Mouse (Mus musculus): Measurements from ENCODE around the gene Prr7. TPM values are rescaled to one million over a fixed set of nuclear protein-coding genes. Genes with fewer than 3 reads are reported as not detected.
A peak's percentile ranks its signal among the peaks of the same experiment; 100 is the strongest.

Gene Prr7
- polyA plus RNA-seq, 1 experiment from 2014 or later, result 0.30 TPM

GRCm38 (mm10) chr13:55487578-55488498, 23.8 kb downstream of the Prr7 start, which contains the start of gene Dbn1:
TSS of gene Dbn1 (minus strand) at chr13:55488111.
- Histone ChIP-seq H3K36me3 (ENCODE audit: control insufficient read depth, insufficient read depth, low read length) (0 out of 2 replicates have a peak, but pooled peaks cover 3% of the 10 kb centered on the region), H3K9me3 (ENCODE audit: control insufficient read depth, low read length) (no peaks in the 10 kb centered on the region), H3K4me2 (ENCODE audit: low read length) (peak within 1 kb of the TSS; percentile 89), H3K4me1 (ENCODE audit: control insufficient read depth in 2 of 2, insufficient read depth in 2 of 2, low read length in 2 of 2) (peaks cover 17 to 36% of the 10 kb centered on the region in 2 experiments; a peak in 3 of 4 replicates), H3K4me3 (ENCODE audit: control insufficient read depth in 1 of 2, insufficient read depth in 1 of 2, low read depth in 1 of 2, low read length in 2 of 2) (peak within 1 kb of the TSS; percentile 84 to 85), H3K27ac (replicated peaks in 1 of 2; ENCODE audit: control insufficient read depth in 1 of 2, insufficient read depth in 1 of 2, low read depth in 2 of 2, low read length in 2 of 2) (peak within 1 kb of the TSS; percentile 55 to 83), H3K9ac (ENCODE audit: low read length) (peak within 1 kb of the TSS; percentile 95), H3K27me3 (ENCODE audit: control insufficient read depth, insufficient read depth, low read length) (peaks cover 80% of the 10 kb centered on the region)
- ATAC-seq (ENCODE audit: insufficient number of reproducible peaks, insufficient read depth, low FRiP score, low read depth), result peak; percentile 74
- WGBS, result under 1% methylated on average over 49 of the region's 83 CpGs

GRCm38 (mm10) chr13:55494257-55494656, 30.2 kb downstream of the Prr7 start:
- WGBS, result 16% methylated on average over 2 of the region's 2 CpGs
- H3K4me2 ChIP-seq (ENCODE audit: low read length), result no peak overlapping the region

GRCm38 (mm10) chr13:55494883-55495621, 31.0 kb downstream of the Prr7 start:
- Histone ChIP-seq H3K4me1 (ENCODE audit: control insufficient read depth in 2 of 2, insufficient read depth in 2 of 2, low read length in 2 of 2) (peaks cover 21 to 25% of the 10 kb centered on the region in 2 experiments), H3K9ac (ENCODE audit: low read length) (no peak overlapping the region), H3K4me3 (ENCODE audit: control insufficient read depth in 1 of 2, insufficient read depth in 1 of 2, low read depth in 1 of 2, low read length in 2 of 2) (no peak overlapping the region), H3K27me3 (ENCODE audit: control insufficient read depth, insufficient read depth, low read length) (peaks cover 48% of the 10 kb centered on the region), H3K4me2 (ENCODE audit: low read length) (peak overlapping the region; percentile 28), H3K27ac (replicated peaks in 1 of 2; ENCODE audit: control insufficient read depth in 1 of 2, insufficient read depth in 1 of 2, low read depth in 2 of 2, low read length in 2 of 2) (peak overlapping the region; percentile 7 to 19; a peak in 1 of 4 replicates), H3K36me3 (ENCODE audit: control insufficient read depth, insufficient read depth, low read length) (peaks cover 33% of the 10 kb centered on the region), H3K9me3 (ENCODE audit: control insufficient read depth, low read length) (no peaks in the 10 kb centered on the region)
- ATAC-seq (ENCODE audit: insufficient number of reproducible peaks, insufficient read depth, low FRiP score, low read depth), result peak; percentile 87
- WGBS, result 2% methylated on average over 18 of the region's 18 CpGs

More at GRCm38 (mm10) chr13:55494257-55494656, 30.2 kb downstream of the Prr7 start:
- no peak overlapping the region for H3K27ac ChIP-seq (replicated peaks in 1 of 2; ENCODE audit: control insufficient read depth in 1 of 2, insufficient read depth in 1 of 2, low read depth in 2 of 2, low read length in 2 of 2)
- no peak overlapping the region for H3K9ac ChIP-seq (ENCODE audit: low read length)
- H3K9me3 ChIP-seq (ENCODE audit: control insufficient read depth, low read length), result no peaks in the 10 kb centered on the region
- H3K36me3 ChIP-seq (ENCODE audit: control insufficient read depth, insufficient read depth, low read length), result peaks cover 26% of the 10 kb centered on the region
- H3K4me3 ChIP-seq (ENCODE audit: control insufficient read depth in 1 of 2, insufficient read depth in 1 of 2, low read depth in 1 of 2, low read length in 2 of 2), result no peak overlapping the region
- H3K4me1 ChIP-seq (ENCODE audit: control insufficient read depth in 2 of 2, insufficient read depth in 2 of 2, low read length in 2 of 2), result peaks cover 21 to 25% of the 10 kb centered on the region in 2 experiments
- ATAC-seq (ENCODE audit: insufficient number of reproducible peaks, insufficient read depth, low FRiP score, low read depth), result no peak
- H3K27me3 ChIP-seq (ENCODE audit: control insufficient read depth, insufficient read depth, low read length), result peaks cover 56% of the 10 kb centered on the region

- WGBS, result 32% methylated on average over 4 of the region's 4 CpGs
- ATAC-seq (ENCODE audit: insufficient number of reproducible peaks, insufficient read depth, low FRiP score, low read depth), result no peak
- no peak overlapping the region for H3K27ac ChIP-seq (replicated peaks in 1 of 2; ENCODE audit: control insufficient read depth in 1 of 2, insufficient read depth in 1 of 2, low read depth in 2 of 2, low read length in 2 of 2)
- H3K4me3 ChIP-seq (ENCODE audit: control insufficient read depth in 1 of 2, insufficient read depth in 1 of 2, low read depth in 1 of 2, low read length in 2 of 2), result no peak overlapping the region
- no peaks in the 10 kb centered on the region for H3K9me3 ChIP-seq (ENCODE audit: control insufficient read depth, low read length)
- peaks cover 40% of the 10 kb centered on the region for H3K36me3 ChIP-seq (ENCODE audit: control insufficient read depth, insufficient read depth, low read length)
- peak overlapping the region; percentile 28 for H3K4me2 ChIP-seq (ENCODE audit: low read length)
- 0 out of 2 replicates have a peak overlapping the region, but pooled peaks have one; percentile 11 for H3K9ac ChIP-seq (ENCODE audit: low read length)
- H3K27me3 ChIP-seq (ENCODE audit: control insufficient read depth, insufficient read depth, low read length), result peaks cover 46% of the 10 kb centered on the region
- peaks cover 21 to 25% of the 10 kb centered on the region in 2 experiments for H3K4me1 ChIP-seq (ENCODE audit: control insufficient read depth in 2 of 2, insufficient read depth in 2 of 2, low read length in 2 of 2)
These were observed 31.6 kb downstream of the Prr7 start for GRCm38 (mm10) chr13:55495702-55496101.

GRCm38 (mm10) chr13:55496661-55497060, 32.6 kb downstream of the Prr7 start:
- Histone ChIP-seq H3K4me3 (ENCODE audit: control insufficient read depth in 1 of 2, insufficient read depth in 1 of 2, low read depth in 1 of 2, low read length in 2 of 2) (no peak overlapping the region), H3K4me2 (ENCODE audit: low read length) (no peak overlapping the region), H3K4me1 (ENCODE audit: control insufficient read depth in 2 of 2, insufficient read depth in 2 of 2, low read length in 2 of 2) (peaks cover 21 to 25% of the 10 kb centered on the region in 2 experiments), H3K27me3 (ENCODE audit: control insufficient read depth, insufficient read depth, low read length) (peaks cover 37% of the 10 kb centered on the region), H3K9ac (ENCODE audit: low read length) (no peak overlapping the region), H3K27ac (replicated peaks in 1 of 2; ENCODE audit: control insufficient read depth in 1 of 2, insufficient read depth in 1 of 2, low read depth in 2 of 2, low read length in 2 of 2) (no peak overlapping the region), H3K9me3 (ENCODE audit: control insufficient read depth, low read length) (no peaks in the 10 kb centered on the region), H3K36me3 (ENCODE audit: control insufficient read depth, insufficient read depth, low read length) (peaks cover 50% of the 10 kb centered on the region)
- 79% methylated on average over 6 of the region's 6 CpGs for WGBS
- no peak for ATAC-seq (ENCODE audit: insufficient number of reproducible peaks, insufficient read depth, low FRiP score, low read depth)

GRCm38 (mm10) chr13:55498906-55499305, 34.8 kb downstream of the Prr7 start:
- no peak for ATAC-seq (ENCODE audit: insufficient number of reproducible peaks, insufficient read depth, low FRiP score, low read depth)
- Histone ChIP-seq H3K9ac (ENCODE audit: low read length) (no peak overlapping the region), H3K27me3 (ENCODE audit: control insufficient read depth, insufficient read depth, low read length) (peaks cover 16% of the 10 kb centered on the region), H3K4me1 (ENCODE audit: control insufficient read depth in 2 of 2, insufficient read depth in 2 of 2, low read length in 2 of 2) (peaks cover 21 to 25% of the 10 kb centered on the region in 2 experiments), H3K27ac (replicated peaks in 1 of 2; ENCODE audit: control insufficient read depth in 1 of 2, insufficient read depth in 1 of 2, low read depth in 2 of 2, low read length in 2 of 2) (no peak overlapping the region), H3K4me2 (ENCODE audit: low read length) (no peak overlapping the region), H3K9me3 (ENCODE audit: control insufficient read depth, low read length) (no peaks in the 10 kb centered on the region), H3K36me3 (ENCODE audit: control insufficient read depth, insufficient read depth, low read length) (peaks cover 72% of the 10 kb centered on the region), H3K4me3 (ENCODE audit: control insufficient read depth in 1 of 2, insufficient read depth in 1 of 2, low read depth in 1 of 2, low read length in 2 of 2) (no peak overlapping the region)
- 83% methylated on average over 11 of the region's 11 CpGs for WGBS

GRCm38 (mm10) chr13:55500575-55500974, 36.5 kb downstream of the Prr7 start:
- Histone ChIP-seq H3K9ac (ENCODE audit: low read length) (no peak overlapping the region), H3K4me2 (ENCODE audit: low read length) (no peak overlapping the region), H3K4me3 (ENCODE audit: control insufficient read depth in 1 of 2, insufficient read depth in 1 of 2, low read depth in 1 of 2, low read length in 2 of 2) (no peak overlapping the region), H3K27me3 (ENCODE audit: control insufficient read depth, insufficient read depth, low read length) (0 out of 2 replicates have a peak, but pooled peaks cover 9% of the 10 kb centered on the region), H3K36me3 (ENCODE audit: control insufficient read depth, insufficient read depth, low read length) (peaks cover 89% of the 10 kb centered on the region), H3K27ac (replicated peaks in 1 of 2; ENCODE audit: control insufficient read depth in 1 of 2, insufficient read depth in 1 of 2, low read depth in 2 of 2, low read length in 2 of 2) (no peak overlapping the region), H3K9me3 (ENCODE audit: control insufficient read depth, low read length) (no peaks in the 10 kb centered on the region), H3K4me1 (ENCODE audit: control insufficient read depth in 2 of 2, insufficient read depth in 2 of 2, low read length in 2 of 2) (peaks cover 10 to 17% of the 10 kb centered on the region in 2 experiments)
- 72% methylated on average over 10 of the region's 10 CpGs for WGBS
- ATAC-seq (ENCODE audit: insufficient number of reproducible peaks, insufficient read depth, low FRiP score, low read depth), result no peak
